In the genomic region with DNA sequence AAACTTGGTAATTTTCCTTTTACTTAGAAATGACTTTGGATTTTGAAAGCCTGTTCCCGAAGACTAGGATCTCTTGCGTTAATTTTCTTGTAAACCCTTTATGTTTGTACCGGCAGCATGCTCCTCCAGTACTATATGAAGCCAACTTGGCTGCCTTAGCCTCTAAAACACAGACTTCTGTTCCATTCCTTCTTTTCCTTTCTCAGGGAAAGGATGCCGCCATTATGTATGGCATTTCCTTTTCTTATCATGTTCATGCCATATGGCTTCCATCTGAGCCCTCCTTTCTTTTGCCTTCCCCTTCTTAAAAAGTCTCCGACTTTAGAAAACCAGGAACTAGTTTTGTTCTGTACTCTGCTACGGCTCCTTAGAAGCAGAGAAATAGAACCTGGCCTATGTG, we compare ENCODE assay signal across 25 mouse cellular contexts.
"Had no signal": no experiment of that assay in that cellular context is flagged by ENCODE, and none has a peak within 500 bp of the region (broad histone marks: within the 10 kb centered on the region; RNA-seq: fewer than 3 reads in every experiment).

No protein-coding gene starts in this region.

- H3K27me3 ChIP-seq: heart, embryonic 13.5 days; heart, embryonic 15.5 days; hindbrain, embryonic 13.5 days; hindbrain, embryonic 15.5 days; kidney, embryonic 15.5 days; limb, embryonic 13.5 days; limb, embryonic 15.5 days; liver, embryonic 12.5 days had no signal

- H3K9me3 ChIP-seq: heart, embryonic 13.5 days; heart, embryonic 15.5 days; hindbrain, embryonic 13.5 days; hindbrain, embryonic 15.5 days; kidney, embryonic 15.5 days; limb, embryonic 13.5 days; limb, embryonic 15.5 days; liver, embryonic 12.5 days had no signal

- H3K4me1 ChIP-seq: heart, embryonic 13.5 days; heart, embryonic 15.5 days; hindbrain, embryonic 13.5 days; hindbrain, embryonic 15.5 days; kidney, embryonic 15.5 days; limb, embryonic 15.5 days; liver, embryonic 12.5 days had no signal

- H3K4me2 ChIP-seq: heart, embryonic 11.5 days; heart, embryonic 13.5 days; heart, embryonic 15.5 days; hindbrain, embryonic 13.5 days; hindbrain, embryonic 15.5 days; kidney, embryonic 15.5 days; limb, embryonic 13.5 days; limb, embryonic 15.5 days; liver, embryonic 12.5 days had no signal

- ATAC-seq: hindbrain, postnatal 0 days; intestine, embryonic 16.5 days; liver, embryonic 12.5 days had no signal

- H3K4me3 ChIP-seq: heart, adult 2 months; heart, embryonic 13.5 days; heart, embryonic 15.5 days; hindbrain, embryonic 13.5 days; hindbrain, embryonic 15.5 days; kidney, embryonic 15.5 days; limb, embryonic 13.5 days; limb, embryonic 15.5 days; liver, embryonic 12.5 days had no signal

- H3K9ac ChIP-seq: heart, embryonic 13.5 days; heart, embryonic 15.5 days; hindbrain, embryonic 13.5 days; hindbrain, embryonic 15.5 days; kidney, embryonic 15.5 days; limb, embryonic 13.5 days; limb, embryonic 15.5 days; liver, embryonic 12.5 days; liver, embryonic 14.5 days had no signal

- H3K27ac ChIP-seq: heart, adult 2 months; heart, embryonic 13.5 days; heart, embryonic 15.5 days; hindbrain, embryonic 13.5 days; hindbrain, embryonic 15.5 days; hindbrain, postnatal 0 days; kidney, embryonic 15.5 days; kidney, postnatal 0 days; limb, embryonic 13.5 days; limb, embryonic 15.5 days; liver, embryonic 12.5 days; liver, embryonic 14.5 days had no signal

- H3K36me3 ChIP-seq: heart, embryonic 13.5 days; heart, embryonic 15.5 days; hindbrain, embryonic 13.5 days; hindbrain, embryonic 15.5 days; kidney, embryonic 15.5 days; limb, embryonic 13.5 days; limb, embryonic 15.5 days; liver, embryonic 12.5 days had no signal

- DNase-seq: gastrocnemius, postnatal 14 days; gastrocnemius, postnatal 36 days; heart, adult 11 months; heart, adult 2 months; heart, postnatal 14 days; heart, postnatal 36 days; kidney, adult 11 months; kidney, adult 2 months; kidney, adult 9 months; kidney, postnatal 14 days; kidney, postnatal 36 days; left cerebral cortex, postnatal 4 days had no signal
